Mouse (Mus musculus): Measurements from ENCODE around the gene Tmem87b. TPM values are rescaled to one million over a fixed set of nuclear protein-coding genes. Genes with fewer than 3 reads are reported as not detected.

Tmem87b gene
- polyA plus RNA-seq, 1 experiment from 2014 or later = 45.3 TPM

DNA sequence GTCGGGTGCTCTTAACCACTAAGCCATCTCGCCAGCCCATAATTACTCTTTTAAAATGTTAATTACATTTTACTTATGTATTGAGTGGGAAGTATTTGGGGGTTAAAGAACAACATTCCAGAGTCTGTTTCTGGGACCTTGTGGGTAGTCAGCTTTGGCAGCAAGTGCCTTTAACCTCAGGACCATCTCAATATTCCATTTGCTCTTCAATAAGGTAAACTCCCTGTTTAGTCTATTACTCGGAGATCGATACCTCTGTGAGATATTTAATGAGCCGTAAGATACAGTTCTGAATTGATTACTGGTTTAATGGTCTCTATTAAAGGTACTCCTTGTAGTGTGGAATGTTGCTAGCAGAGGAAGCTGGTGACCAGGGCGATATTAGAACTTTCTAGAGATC is 1.0 kb upstream of the Tmem87b start:
- 40% methylated on average over 6 of the region's 6 CpGs for WGBS

DNA sequence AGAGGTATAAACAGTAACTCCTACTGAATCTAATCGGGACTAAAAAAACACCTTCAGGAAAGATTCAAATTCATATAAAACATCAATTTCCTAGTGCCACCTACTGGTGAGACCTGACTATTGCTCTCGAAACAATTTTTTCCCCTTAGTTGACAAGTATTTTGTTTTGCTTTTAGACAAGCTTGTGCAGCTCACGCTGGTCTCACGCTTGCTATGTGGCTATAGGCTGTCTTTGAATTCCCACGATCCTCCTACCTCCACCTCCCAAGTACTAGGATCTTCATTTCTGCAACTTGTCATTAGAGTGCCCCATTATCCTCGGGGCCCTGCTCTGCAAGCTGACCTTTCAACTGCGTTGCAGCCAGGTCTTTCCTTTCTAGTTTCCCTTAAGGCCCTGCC is 532 bp upstream of the Tmem87b start:
- Histone ChIP-seq H3K27me3 (replicated peaks; ENCODE audit: control insufficient read depth, insufficient read depth, low read length) (no peaks in the 10 kb centered on the region), H3K27ac (ENCODE audit: low read length) (peak overlapping the region; percentile 73), H3K4me1 (replicated peaks; ENCODE audit: control insufficient read depth, insufficient read depth, low read length) (peaks cover 15% of the 10 kb centered on the region), H3K4me2 (ENCODE audit: low read length) (peak overlapping the region; percentile 64), H3K36me3 (ENCODE audit: control insufficient read depth, insufficient read depth) (no peaks in the 10 kb centered on the region), H3K9ac (replicated peaks; ENCODE audit: low read depth, low read length) (0 out of 2 replicates have a peak overlapping the region, but pooled peaks have one; percentile 7), H3K4me3 (replicated peaks; ENCODE audit: low read length) (peak overlapping the region; percentile 88), H3K9me3 (ENCODE audit: control insufficient read depth, low read length) (no peaks in the 10 kb centered on the region)
- WGBS = 0% methylated on average over 7 of the region's 7 CpGs
- peak; percentile 54 for ATAC-seq

More for the DNA sequence above, 1.0 kb upstream of the Tmem87b start:
- no peaks in the 10 kb centered on the region for H3K9me3 ChIP-seq (ENCODE audit: control insufficient read depth, low read length)
- no peak overlapping the region for H3K9ac ChIP-seq (replicated peaks; ENCODE audit: low read depth, low read length)
- no peak for ATAC-seq
- H3K36me3 ChIP-seq (ENCODE audit: control insufficient read depth, insufficient read depth) = no peaks in the 10 kb centered on the region
- H3K27ac ChIP-seq (ENCODE audit: low read length) = no peak overlapping the region
- H3K4me2 ChIP-seq (ENCODE audit: low read length) = peak overlapping the region; percentile 64
- peaks cover 15% of the 10 kb centered on the region for H3K4me1 ChIP-seq (replicated peaks; ENCODE audit: control insufficient read depth, insufficient read depth, low read length)
- peak overlapping the region; percentile 2; the same call in 1 of the 2 replicates for H3K4me3 ChIP-seq (replicated peaks; ENCODE audit: low read length)
- H3K27me3 ChIP-seq (replicated peaks; ENCODE audit: control insufficient read depth, insufficient read depth, low read length) = no peaks in the 10 kb centered on the region

DNA sequence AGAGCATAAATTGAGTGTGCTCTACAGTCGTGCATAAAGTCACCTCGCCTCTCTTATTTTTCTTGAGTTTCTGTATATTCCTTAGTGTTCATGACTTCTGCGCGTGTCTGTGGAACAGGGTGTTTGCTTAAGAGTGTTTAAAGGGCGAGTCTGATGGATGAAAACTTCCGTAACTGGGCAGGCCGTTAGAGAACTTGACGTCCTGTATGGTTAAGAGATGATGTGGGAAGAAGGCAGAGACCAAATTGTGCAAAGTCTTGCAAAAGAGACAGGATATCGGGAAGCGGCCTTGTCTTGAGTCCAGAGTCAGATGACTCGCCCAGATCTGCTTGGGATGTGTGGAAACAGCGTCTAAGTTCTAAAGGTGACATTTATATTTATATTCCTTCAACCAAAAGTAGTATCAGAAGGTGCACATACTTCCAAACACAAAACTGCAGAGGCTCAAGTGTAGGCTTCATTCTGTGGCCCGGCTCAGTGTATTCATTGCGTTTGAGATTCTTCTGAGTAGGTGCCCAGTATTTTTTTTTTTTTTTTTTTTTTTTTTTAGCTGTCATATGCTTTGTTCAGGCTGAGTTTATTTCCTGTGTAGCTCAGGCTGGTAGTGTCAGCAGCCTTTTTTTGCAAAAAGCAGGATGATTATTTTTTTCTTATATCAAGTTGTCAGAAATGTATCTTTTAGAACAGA is 1.2 kb downstream of the Tmem87b start:
- Histone ChIP-seq H3K27me3 (replicated peaks; ENCODE audit: control insufficient read depth, insufficient read depth, low read length) (no peaks in the 10 kb centered on the region), H3K36me3 (ENCODE audit: control insufficient read depth, insufficient read depth) (no peaks in the 10 kb centered on the region), H3K9ac (replicated peaks; ENCODE audit: low read depth, low read length) (peak overlapping the region; percentile 87), H3K27ac (ENCODE audit: low read length) (peak overlapping the region; percentile 96), H3K4me3 (replicated peaks; ENCODE audit: low read length) (peak overlapping the region; percentile 88), H3K4me1 (replicated peaks; ENCODE audit: control insufficient read depth, insufficient read depth, low read length) (peaks cover 15% of the 10 kb centered on the region), H3K9me3 (ENCODE audit: control insufficient read depth, low read length) (no peaks in the 10 kb centered on the region), H3K4me2 (ENCODE audit: low read length) (peak overlapping the region; percentile 64)
- 11% methylated on average over 14 of the region's 14 CpGs for WGBS
- no peak for ATAC-seq

DNA sequence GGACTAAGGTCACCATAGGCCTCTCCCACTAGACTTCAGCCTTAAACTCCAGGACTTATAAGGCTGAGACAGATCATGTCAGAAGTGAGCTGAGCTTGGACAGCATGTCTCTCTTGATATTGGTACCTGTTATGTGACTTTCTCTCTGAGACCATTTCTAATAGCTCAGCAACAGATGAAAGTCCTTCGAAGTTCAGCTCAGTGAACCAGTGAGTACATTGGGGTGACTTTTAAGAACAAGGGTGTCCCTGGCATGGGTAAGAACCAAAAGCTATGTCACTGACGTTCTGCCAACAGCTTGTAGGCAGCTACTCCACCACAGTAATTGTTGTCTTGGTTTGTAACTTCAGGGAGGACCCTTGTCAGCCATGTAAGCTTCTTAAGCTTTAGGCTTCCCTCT is 2.7 kb downstream of the Tmem87b start:
- Histone ChIP-seq H3K27me3 (replicated peaks; ENCODE audit: control insufficient read depth, insufficient read depth, low read length) (no peaks in the 10 kb centered on the region), H3K4me3 (replicated peaks; ENCODE audit: low read length) (no peak overlapping the region), H3K36me3 (ENCODE audit: control insufficient read depth, insufficient read depth) (no peaks in the 10 kb centered on the region), H3K4me2 (ENCODE audit: low read length) (no peak overlapping the region), H3K27ac (ENCODE audit: low read length) (no peak overlapping the region), H3K9me3 (ENCODE audit: control insufficient read depth, low read length) (no peaks in the 10 kb centered on the region), H3K9ac (replicated peaks; ENCODE audit: low read depth, low read length) (no peak overlapping the region), H3K4me1 (replicated peaks; ENCODE audit: control insufficient read depth, insufficient read depth, low read length) (peaks cover 15% of the 10 kb centered on the region)
- 88% methylated on average over 2 of the region's 2 CpGs for WGBS
- no peak for ATAC-seq

DNA sequence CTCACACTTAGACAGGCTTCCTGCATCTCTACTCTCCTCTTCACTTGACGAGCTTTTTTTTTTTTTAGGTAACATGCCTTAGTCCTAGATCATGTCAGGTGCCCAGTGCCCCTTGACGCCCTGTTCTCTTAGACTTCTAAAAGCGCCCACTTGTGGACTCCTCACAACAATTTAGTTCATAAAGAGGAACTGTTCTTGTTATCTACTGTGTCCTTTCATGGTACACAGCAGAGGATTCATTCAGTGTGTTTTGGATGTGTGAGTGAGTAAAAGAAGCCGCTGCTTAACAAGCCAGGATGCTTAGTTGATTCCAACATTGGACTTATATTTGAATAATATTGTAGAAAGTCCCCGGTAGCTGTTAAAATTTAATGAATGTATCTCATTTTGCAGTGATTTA is 6.0 kb downstream of the Tmem87b start:
- H3K4me1 ChIP-seq (replicated peaks; ENCODE audit: control insufficient read depth, insufficient read depth, low read length) = peaks cover 8% of the 10 kb centered on the region
- H3K27me3 ChIP-seq (replicated peaks; ENCODE audit: control insufficient read depth, insufficient read depth, low read length) = no peaks in the 10 kb centered on the region
- no peak overlapping the region for H3K9ac ChIP-seq (replicated peaks; ENCODE audit: low read depth, low read length)
- no peak overlapping the region for H3K4me2 ChIP-seq (ENCODE audit: low read length)
- no peaks in the 10 kb centered on the region for H3K9me3 ChIP-seq (ENCODE audit: control insufficient read depth, low read length)
- ATAC-seq = no peak
- peaks cover 8% of the 10 kb centered on the region; the same call in 1 of the 2 replicates for H3K36me3 ChIP-seq (ENCODE audit: control insufficient read depth, insufficient read depth)
- whole genome bisulfite sequencing = 78% methylated on average over 5 of the region's 5 CpGs
- no peak overlapping the region for H3K27ac ChIP-seq (ENCODE audit: low read length)
- no peak overlapping the region for H3K4me3 ChIP-seq (replicated peaks; ENCODE audit: low read length)

DNA sequence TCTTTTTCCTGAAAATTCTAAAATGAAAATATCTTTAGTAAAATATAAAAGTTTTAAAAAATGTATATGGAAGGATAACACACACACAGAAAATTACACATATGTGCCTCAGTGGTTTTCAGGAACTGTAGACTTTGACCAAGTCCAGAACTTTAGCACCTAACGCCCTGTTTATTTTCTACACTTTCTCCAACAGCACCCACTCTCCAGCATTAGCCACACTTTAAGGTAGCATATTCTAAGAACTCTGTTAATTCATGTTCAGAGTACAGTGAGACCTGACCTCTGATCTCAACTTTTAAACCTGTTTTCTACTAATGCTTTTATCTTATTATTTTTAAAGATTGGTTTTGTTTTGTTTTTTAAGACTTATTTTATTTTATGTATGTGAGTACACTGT is 9.9 kb downstream of the Tmem87b start:
- no peaks in the 10 kb centered on the region for H3K27me3 ChIP-seq (replicated peaks; ENCODE audit: control insufficient read depth, insufficient read depth, low read length)
- H3K4me3 ChIP-seq (replicated peaks; ENCODE audit: low read length) = no peak overlapping the region
- WGBS = 96% methylated on average over 1 of the region's 1 CpGs
- H3K27ac ChIP-seq (ENCODE audit: low read length) = no peak overlapping the region
- no peaks in the 10 kb centered on the region for H3K4me1 ChIP-seq (replicated peaks; ENCODE audit: control insufficient read depth, insufficient read depth, low read length)
- peaks cover 22% of the 10 kb centered on the region for H3K36me3 ChIP-seq (ENCODE audit: control insufficient read depth, insufficient read depth)
- no peak overlapping the region for H3K4me2 ChIP-seq (ENCODE audit: low read length)
- H3K9ac ChIP-seq (replicated peaks; ENCODE audit: low read depth, low read length) = no peak overlapping the region
- no peaks in the 10 kb centered on the region for H3K9me3 ChIP-seq (ENCODE audit: control insufficient read depth, low read length)
- no peak for ATAC-seq

DNA sequence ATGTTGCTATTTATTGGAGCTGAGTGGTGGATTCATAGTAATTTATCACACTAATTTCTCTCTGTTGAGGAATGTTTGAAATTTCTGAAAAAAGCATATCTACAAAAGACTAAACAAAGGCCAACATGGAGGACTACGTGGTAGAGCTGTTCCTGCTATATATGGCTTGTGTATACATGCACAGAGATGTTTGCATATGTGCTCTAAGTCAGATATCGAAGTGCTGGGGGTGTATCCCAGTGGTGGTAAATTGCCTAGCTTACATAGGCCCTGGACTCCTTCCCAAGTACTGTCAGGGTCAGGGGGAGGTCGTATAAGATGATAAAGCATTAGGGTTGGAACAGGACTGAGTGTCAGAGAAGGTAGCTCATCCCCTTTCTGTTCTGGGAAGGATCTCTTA is 14.7 kb downstream of the Tmem87b start:
- peaks cover 39% of the 10 kb centered on the region for H3K36me3 ChIP-seq (ENCODE audit: control insufficient read depth, insufficient read depth)
- H3K9ac ChIP-seq (replicated peaks; ENCODE audit: low read depth, low read length) = no peak overlapping the region
- no peak overlapping the region for H3K4me2 ChIP-seq (ENCODE audit: low read length)
- no peaks in the 10 kb centered on the region for H3K4me1 ChIP-seq (replicated peaks; ENCODE audit: control insufficient read depth, insufficient read depth, low read length)
- ATAC-seq = no peak
- no peaks in the 10 kb centered on the region for H3K27me3 ChIP-seq (replicated peaks; ENCODE audit: control insufficient read depth, insufficient read depth, low read length)
- no peaks in the 10 kb centered on the region for H3K9me3 ChIP-seq (ENCODE audit: control insufficient read depth, low read length)
- no peak overlapping the region for H3K4me3 ChIP-seq (replicated peaks; ENCODE audit: low read length)
- WGBS = 95% methylated on average over 3 of the region's 3 CpGs
- no peak overlapping the region for H3K27ac ChIP-seq (ENCODE audit: low read length)

DNA sequence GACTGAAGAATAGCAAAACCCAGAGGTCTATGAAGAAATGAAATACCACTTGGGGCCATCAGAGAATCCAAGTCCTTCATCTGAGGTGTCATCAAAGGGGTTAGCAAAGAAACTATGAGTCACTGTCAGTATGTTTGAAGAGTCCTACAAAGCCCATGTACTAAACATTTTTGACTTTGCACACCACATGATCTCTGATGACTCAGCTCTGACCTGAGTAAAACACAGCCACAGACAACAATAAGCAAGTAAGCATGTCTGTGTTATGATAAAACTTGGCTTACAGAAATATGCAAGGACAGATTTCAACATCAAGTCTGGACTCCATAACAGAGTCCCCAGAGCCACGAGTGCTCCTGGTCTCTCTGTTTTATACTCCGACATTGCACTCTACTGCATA is 15.1 kb downstream of the Tmem87b start:
- Histone ChIP-seq H3K4me2 (ENCODE audit: low read length) (no peak overlapping the region), H3K4me3 (replicated peaks; ENCODE audit: low read length) (no peak overlapping the region), H3K36me3 (ENCODE audit: control insufficient read depth, insufficient read depth) (peaks cover 42% of the 10 kb centered on the region), H3K27me3 (replicated peaks; ENCODE audit: control insufficient read depth, insufficient read depth, low read length) (no peaks in the 10 kb centered on the region), H3K27ac (ENCODE audit: low read length) (no peak overlapping the region), H3K9ac (replicated peaks; ENCODE audit: low read depth, low read length) (no peak overlapping the region), H3K9me3 (ENCODE audit: control insufficient read depth, low read length) (no peaks in the 10 kb centered on the region), H3K4me1 (replicated peaks; ENCODE audit: control insufficient read depth, insufficient read depth, low read length) (no peaks in the 10 kb centered on the region)
- 93% methylated on average over 2 of the region's 2 CpGs for WGBS
- ATAC-seq = no peak

DNA sequence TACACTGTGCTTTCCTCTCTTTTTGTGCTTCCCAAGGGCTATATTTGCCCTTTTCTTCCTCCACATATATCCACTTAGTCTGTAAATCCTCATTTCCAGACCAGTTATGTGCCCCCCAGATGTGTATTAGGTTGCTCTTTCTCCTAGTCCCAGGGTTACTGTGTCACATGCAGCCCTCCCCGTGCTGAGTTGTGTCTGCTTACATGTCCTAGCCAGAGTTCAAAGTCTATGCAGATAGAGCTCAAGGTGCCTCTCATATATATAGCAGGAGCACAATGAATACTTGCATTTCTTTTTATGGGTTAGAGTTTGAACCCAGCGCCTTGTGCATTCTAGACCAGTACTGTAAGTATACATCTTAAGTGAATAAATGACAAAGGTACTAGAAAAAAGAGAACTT is 15.5 kb downstream of the Tmem87b start:
- Histone ChIP-seq H3K4me2 (ENCODE audit: low read length) (no peak overlapping the region), H3K4me3 (replicated peaks; ENCODE audit: low read length) (no peak overlapping the region), H3K36me3 (ENCODE audit: control insufficient read depth, insufficient read depth) (peaks cover 40% of the 10 kb centered on the region), H3K4me1 (replicated peaks; ENCODE audit: control insufficient read depth, insufficient read depth, low read length) (no peaks in the 10 kb centered on the region), H3K9me3 (ENCODE audit: control insufficient read depth, low read length) (no peaks in the 10 kb centered on the region), H3K27ac (ENCODE audit: low read length) (no peak overlapping the region), H3K9ac (replicated peaks; ENCODE audit: low read depth, low read length) (no peak overlapping the region), H3K27me3 (replicated peaks; ENCODE audit: control insufficient read depth, insufficient read depth, low read length) (no peaks in the 10 kb centered on the region)
- ATAC-seq = no peak
- WGBS = 96% methylated on average over 2 of the region's 2 CpGs

DNA sequence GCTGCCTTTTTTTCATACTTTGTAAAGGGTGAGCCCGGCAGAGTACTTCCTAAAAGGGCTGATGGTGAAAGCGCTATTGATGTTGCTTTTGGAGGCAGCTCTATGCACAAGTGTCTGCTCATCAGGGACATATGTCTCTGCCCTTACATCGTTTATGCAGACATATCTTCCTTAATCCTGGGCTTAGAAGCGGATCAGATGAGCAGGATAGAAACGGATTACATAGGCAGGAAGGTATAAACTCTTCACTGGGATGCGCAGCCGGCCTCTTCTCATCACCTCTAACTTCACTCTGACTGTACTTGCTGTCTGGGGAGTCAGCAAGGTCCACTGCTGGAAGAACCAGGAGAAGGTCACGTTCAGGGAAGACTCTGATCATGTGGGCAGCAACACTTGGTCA is 19.6 kb downstream of the Tmem87b start:
- H3K27me3 ChIP-seq (replicated peaks; ENCODE audit: control insufficient read depth, insufficient read depth, low read length) = no peaks in the 10 kb centered on the region
- H3K4me1 ChIP-seq (replicated peaks; ENCODE audit: control insufficient read depth, insufficient read depth, low read length) = no peaks in the 10 kb centered on the region
- no peak for ATAC-seq
- H3K27ac ChIP-seq (ENCODE audit: low read length) = no peak overlapping the region
- 92% methylated on average over 8 of the region's 8 CpGs for WGBS
- no peak overlapping the region for H3K4me3 ChIP-seq (replicated peaks; ENCODE audit: low read length)
- H3K9me3 ChIP-seq (ENCODE audit: control insufficient read depth, low read length) = no peaks in the 10 kb centered on the region
- H3K4me2 ChIP-seq (ENCODE audit: low read length) = no peak overlapping the region
- H3K9ac ChIP-seq (replicated peaks; ENCODE audit: low read depth, low read length) = no peak overlapping the region
- H3K36me3 ChIP-seq (ENCODE audit: control insufficient read depth, insufficient read depth) = peaks cover 30% of the 10 kb centered on the region

Data from forebrain, embryonic 16.5 days (tissue).